Mouse (Mus musculus): ENCODE measurements at regions not wholly inside any gene's neighbourhood (a gene's known extent, or its start where the extent isn't known, plus 50 kb on each side); places are given as distances from the start of the nearest gene placed in this dataset.
A peak's percentile ranks its signal among the peaks of the same experiment; 100 is the strongest.
"Not testable (repeated sequence)": the region's sequence is repeated elsewhere in the genome, so short reads cannot be mapped to it uniquely, and the experiment has no call there.

DNA sequence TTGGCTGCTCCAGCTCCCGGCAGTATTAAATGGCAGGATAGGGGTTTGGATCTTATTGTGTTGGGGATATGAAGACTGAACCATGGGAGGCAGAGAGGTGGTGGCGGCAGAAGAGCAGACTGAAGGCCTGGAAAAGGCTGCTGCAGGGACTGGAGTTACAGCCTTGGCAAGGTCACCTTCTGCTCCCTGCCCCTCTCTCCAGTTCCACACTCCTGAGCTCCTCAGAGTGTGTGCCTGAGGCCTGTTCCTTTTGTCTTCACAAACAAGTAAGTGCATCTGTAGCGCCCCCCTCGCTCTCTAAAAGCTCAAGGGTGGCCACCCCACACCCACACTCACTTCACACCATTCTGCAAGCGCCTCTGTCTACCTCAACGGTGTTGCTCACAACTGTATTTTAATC lies 113.0 kb downstream of the Fam43a start:
- 79% methylated on average over 6 of the region's 6 CpGs for WGBS
- ATAC-seq (ENCODE audit: insufficient read depth, low FRiP score): no peak

DNA sequence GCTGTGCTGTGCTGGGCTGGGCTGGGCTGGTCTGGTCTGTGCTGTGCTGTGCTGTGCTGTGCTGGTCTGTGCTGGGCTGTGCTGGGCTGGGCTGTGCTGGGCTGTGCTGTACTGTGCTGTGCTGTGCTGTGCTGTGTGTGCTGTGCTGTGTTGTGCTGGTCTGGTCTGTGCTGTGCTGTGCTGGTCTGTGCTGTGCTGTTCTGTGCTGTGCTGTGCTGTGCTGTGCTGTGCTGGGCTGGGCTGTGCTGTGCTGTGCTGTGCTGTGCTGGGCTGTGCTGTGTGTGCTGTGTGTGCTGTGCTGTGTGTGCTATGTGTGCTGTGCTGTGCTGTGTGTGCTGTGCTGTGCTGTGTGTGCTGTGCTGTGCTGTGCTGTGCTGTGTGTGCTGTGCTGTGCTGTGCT lies 118.1 kb downstream of the Fam43a start:
- H3K9ac ChIP-seq (ENCODE audit: low read length); H3K27me3 ChIP-seq (ENCODE audit: control insufficient read depth, insufficient read depth, low read length); ATAC-seq (ENCODE audit: insufficient read depth, low FRiP score); H3K27ac ChIP-seq (ENCODE audit: low read length); H3K4me2 ChIP-seq (ENCODE audit: low read depth, low read length); H3K36me3 ChIP-seq (ENCODE audit: control insufficient read depth, insufficient read depth, low read length); H3K4me1 ChIP-seq (ENCODE audit: control insufficient read depth, insufficient read depth, low read length); H3K9me3 ChIP-seq (replicated peaks; ENCODE audit: control insufficient read depth, low read length); H3K4me3 ChIP-seq (replicated peaks; ENCODE audit: low read length): not testable (repeated sequence)

More for the DNA sequence above, 113.0 kb downstream of the Fam43a start:
- no peaks in the 10 kb centered on the region for H3K27me3 ChIP-seq (ENCODE audit: control insufficient read depth, insufficient read depth, low read length)
- H3K9ac ChIP-seq (ENCODE audit: low read length): no peak overlapping the region
- no peaks in the 10 kb centered on the region for H3K4me1 ChIP-seq (ENCODE audit: control insufficient read depth, insufficient read depth, low read length)
- H3K27ac ChIP-seq (ENCODE audit: low read length): no peak overlapping the region
- H3K36me3 ChIP-seq (ENCODE audit: control insufficient read depth, insufficient read depth, low read length): no peaks in the 10 kb centered on the region
- H3K4me3 ChIP-seq (replicated peaks; ENCODE audit: low read length): no peak overlapping the region
- H3K4me2 ChIP-seq (ENCODE audit: low read depth, low read length): no peak overlapping the region
- no peaks in the 10 kb centered on the region for H3K9me3 ChIP-seq (replicated peaks; ENCODE audit: control insufficient read depth, low read length)

DNA sequence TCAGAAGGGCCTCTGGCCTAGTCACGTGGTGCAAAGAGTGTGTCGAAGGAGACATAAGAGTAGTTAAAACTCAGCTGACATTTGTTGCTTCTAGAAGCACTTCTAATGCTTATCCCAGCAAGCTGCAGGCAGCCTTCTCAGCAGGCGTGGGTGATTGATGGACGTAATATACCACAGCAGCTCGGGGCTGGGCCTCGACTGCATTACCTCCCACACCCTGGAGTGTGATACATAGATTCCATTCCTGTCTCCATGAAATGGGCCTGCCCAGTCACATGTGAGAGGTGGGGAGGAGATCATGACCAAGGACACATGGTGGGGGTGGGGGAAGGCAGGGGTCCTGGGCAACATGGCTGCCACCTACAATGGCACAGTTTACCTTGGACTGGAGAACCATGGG lies 121.3 kb downstream of the Fam43a start:
- Histone ChIP-seq H3K9ac (ENCODE audit: low read length) (no peak overlapping the region), H3K9me3 (replicated peaks; ENCODE audit: control insufficient read depth, low read length) (no peaks in the 10 kb centered on the region), H3K27ac (ENCODE audit: low read length) (no peak overlapping the region), H3K4me2 (ENCODE audit: low read depth, low read length) (no peak overlapping the region), H3K4me3 (replicated peaks; ENCODE audit: low read length) (no peak overlapping the region), H3K36me3 (ENCODE audit: control insufficient read depth, insufficient read depth, low read length) (no peaks in the 10 kb centered on the region), H3K27me3 (ENCODE audit: control insufficient read depth, insufficient read depth, low read length) (no peaks in the 10 kb centered on the region), H3K4me1 (ENCODE audit: control insufficient read depth, insufficient read depth, low read length) (no peaks in the 10 kb centered on the region)
- 28% methylated on average over 6 of the region's 6 CpGs for WGBS
- ATAC-seq (ENCODE audit: insufficient read depth, low FRiP score): peak; percentile 33; the same call in 1 of the 2 replicates

DNA sequence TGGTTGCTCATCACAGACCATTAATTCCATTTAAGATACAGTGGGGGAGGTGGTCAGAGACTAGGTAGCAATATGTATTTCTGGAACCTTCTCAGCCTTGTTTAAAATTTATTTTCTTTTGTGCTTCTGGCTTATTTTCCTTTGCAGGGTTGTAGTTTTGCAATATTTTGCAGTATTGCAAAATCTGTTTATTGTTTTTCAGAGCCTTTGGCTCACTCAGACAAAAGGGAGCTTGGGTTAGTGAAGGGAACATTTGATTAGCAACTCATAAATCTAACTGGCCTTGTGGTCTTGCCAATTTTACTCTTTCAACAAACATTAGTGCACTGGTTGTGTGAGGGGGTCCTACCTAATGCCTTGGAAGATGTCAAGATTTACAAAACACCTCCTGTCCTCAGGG lies 121.7 kb downstream of the Fam43a start:
- H3K27ac ChIP-seq (ENCODE audit: low read length): no peak overlapping the region
- no peak overlapping the region for H3K9ac ChIP-seq (ENCODE audit: low read length)
- no peak overlapping the region for H3K4me3 ChIP-seq (replicated peaks; ENCODE audit: low read length)
- no peaks in the 10 kb centered on the region for H3K4me1 ChIP-seq (ENCODE audit: control insufficient read depth, insufficient read depth, low read length)
- no peaks in the 10 kb centered on the region for H3K9me3 ChIP-seq (replicated peaks; ENCODE audit: control insufficient read depth, low read length)
- no peak overlapping the region for H3K4me2 ChIP-seq (ENCODE audit: low read depth, low read length)
- no peaks in the 10 kb centered on the region for H3K27me3 ChIP-seq (ENCODE audit: control insufficient read depth, insufficient read depth, low read length)
- H3K36me3 ChIP-seq (ENCODE audit: control insufficient read depth, insufficient read depth, low read length): no peaks in the 10 kb centered on the region
- no peak for ATAC-seq (ENCODE audit: insufficient read depth, low FRiP score)

DNA sequence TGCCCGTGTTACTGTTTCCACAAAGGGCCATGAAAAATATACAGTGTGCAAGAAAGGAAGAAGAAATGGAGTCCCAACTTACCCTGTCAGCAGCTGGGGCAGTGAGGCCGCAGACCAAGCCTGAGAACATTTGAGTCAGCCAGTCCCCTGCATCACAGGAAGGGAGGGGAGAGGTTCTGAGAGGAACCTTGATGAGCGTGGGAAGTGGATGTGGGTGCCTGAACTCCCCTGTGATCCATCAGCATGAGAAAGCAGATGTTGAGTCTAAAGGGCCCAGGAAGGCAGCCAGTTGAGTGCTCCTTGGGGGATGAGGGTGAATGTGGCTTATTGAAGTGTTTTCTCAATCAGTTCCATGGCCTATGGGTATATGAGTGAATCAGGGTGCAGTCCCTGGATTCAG lies 122.8 kb downstream of the Fam43a start:
- no peak overlapping the region for H3K4me2 ChIP-seq (ENCODE audit: low read depth, low read length)
- H3K27me3 ChIP-seq (ENCODE audit: control insufficient read depth, insufficient read depth, low read length): no peaks in the 10 kb centered on the region
- WGBS: 77% methylated on average over 3 of the region's 3 CpGs
- no peak overlapping the region for H3K9ac ChIP-seq (ENCODE audit: low read length)
- H3K4me3 ChIP-seq (replicated peaks; ENCODE audit: low read length): no peak overlapping the region
- H3K9me3 ChIP-seq (replicated peaks; ENCODE audit: control insufficient read depth, low read length): no peaks in the 10 kb centered on the region
- no peak overlapping the region for H3K27ac ChIP-seq (ENCODE audit: low read length)
- no peaks in the 10 kb centered on the region for H3K4me1 ChIP-seq (ENCODE audit: control insufficient read depth, insufficient read depth, low read length)
- ATAC-seq (ENCODE audit: insufficient read depth, low FRiP score): no peak
- no peaks in the 10 kb centered on the region for H3K36me3 ChIP-seq (ENCODE audit: control insufficient read depth, insufficient read depth, low read length)

DNA sequence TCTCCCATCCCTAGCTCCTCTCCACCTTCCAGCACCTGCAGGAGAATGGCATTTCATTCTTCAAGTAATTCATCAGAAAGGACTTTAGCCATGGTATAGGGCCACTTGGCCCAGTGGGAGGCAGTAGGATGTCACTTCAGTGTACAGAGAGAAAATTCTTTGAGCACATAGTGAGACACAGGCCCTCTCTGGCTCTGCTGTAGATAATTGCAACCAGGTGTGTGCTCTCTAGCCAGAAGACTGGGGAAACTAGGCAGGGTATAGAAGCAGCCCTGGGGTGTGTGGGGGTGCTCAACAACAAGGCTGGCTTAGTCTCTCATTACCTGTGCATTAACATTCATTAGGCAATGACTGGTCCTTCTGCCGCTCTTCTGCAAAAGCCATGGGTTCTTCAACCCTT lies 125.1 kb downstream of the Fam43a start:
- Histone ChIP-seq H3K9me3 (replicated peaks; ENCODE audit: control insufficient read depth, low read length) (no peaks in the 10 kb centered on the region), H3K4me3 (replicated peaks; ENCODE audit: low read length) (no peak overlapping the region), H3K4me2 (ENCODE audit: low read depth, low read length) (no peak overlapping the region), H3K9ac (ENCODE audit: low read length) (no peak overlapping the region), H3K36me3 (ENCODE audit: control insufficient read depth, insufficient read depth, low read length) (no peaks in the 10 kb centered on the region), H3K27me3 (ENCODE audit: control insufficient read depth, insufficient read depth, low read length) (no peaks in the 10 kb centered on the region), H3K4me1 (ENCODE audit: control insufficient read depth, insufficient read depth, low read length) (no peaks in the 10 kb centered on the region), H3K27ac (ENCODE audit: low read length) (no peak overlapping the region)
- WGBS: 96% methylated on average over 1 of the region's 1 CpGs
- ATAC-seq (ENCODE audit: insufficient read depth, low FRiP score): no peak

DNA sequence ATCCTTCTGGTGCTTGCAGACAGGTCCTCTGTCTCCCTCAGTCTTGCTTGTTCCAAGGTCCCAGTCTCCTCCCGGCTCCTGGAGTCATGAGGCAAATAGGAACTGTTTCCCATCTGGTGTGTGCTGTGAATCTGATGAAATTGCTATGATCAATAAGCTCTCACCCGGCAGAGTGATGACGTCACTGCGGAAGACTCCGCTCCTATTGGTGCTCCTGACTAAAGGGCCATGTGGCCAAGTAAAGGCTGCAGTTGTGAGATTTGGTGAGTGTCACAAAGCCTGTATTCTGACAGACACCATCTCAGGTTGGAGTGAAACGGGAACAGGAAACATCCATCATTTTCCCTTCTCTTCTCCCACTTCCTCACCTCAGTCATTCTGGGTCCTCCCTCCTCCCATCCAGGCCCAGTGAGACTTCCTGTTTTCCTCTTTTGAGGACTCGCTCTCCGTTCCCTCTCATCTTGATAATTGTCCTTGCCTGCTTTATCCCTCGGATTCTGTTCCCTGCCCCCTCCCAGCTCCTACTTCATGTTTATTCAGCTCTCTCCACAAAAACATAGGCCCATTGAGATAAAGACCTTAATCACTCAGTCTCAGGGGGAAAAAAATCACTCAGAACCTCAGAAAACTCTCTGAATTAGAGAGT lies 133.4 kb downstream of the Fam43a start:
- Histone ChIP-seq H3K36me3 (ENCODE audit: control insufficient read depth, insufficient read depth, low read length) (no peaks in the 10 kb centered on the region), H3K4me2 (ENCODE audit: low read depth, low read length) (no peak overlapping the region), H3K4me1 (ENCODE audit: control insufficient read depth, insufficient read depth, low read length) (peaks cover 12% of the 10 kb centered on the region), H3K27me3 (ENCODE audit: control insufficient read depth, insufficient read depth, low read length) (no peaks in the 10 kb centered on the region), H3K9ac (ENCODE audit: low read length) (no peak overlapping the region), H3K27ac (ENCODE audit: low read length) (no peak overlapping the region), H3K9me3 (replicated peaks; ENCODE audit: control insufficient read depth, low read length) (no peaks in the 10 kb centered on the region), H3K4me3 (replicated peaks; ENCODE audit: low read length) (no peak overlapping the region)
- WGBS: 50% methylated on average over 9 of the region's 9 CpGs
- no peak for ATAC-seq (ENCODE audit: insufficient read depth, low FRiP score)

DNA sequence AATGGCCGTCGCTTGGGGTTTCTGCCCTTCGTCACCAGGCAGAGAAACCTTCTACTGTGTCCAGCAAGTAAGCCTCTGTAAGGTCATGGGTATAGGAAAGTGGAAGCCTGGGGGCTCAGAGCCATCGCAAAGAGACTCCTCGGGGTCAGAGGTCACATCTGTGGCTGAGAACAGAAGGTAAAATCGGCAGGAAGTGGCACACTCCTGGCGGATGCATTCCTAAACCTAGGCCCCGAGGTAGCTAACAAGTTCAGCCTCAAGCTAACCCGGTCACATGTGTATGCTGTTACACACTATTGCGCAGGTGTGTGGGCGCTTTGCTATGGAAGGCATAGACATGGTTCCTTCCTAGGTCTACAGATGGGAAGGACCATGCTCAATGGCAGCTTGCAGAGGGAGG lies 134.0 kb downstream of the Fam43a start:
- no peaks in the 10 kb centered on the region for H3K9me3 ChIP-seq (replicated peaks; ENCODE audit: control insufficient read depth, low read length)
- WGBS: 66% methylated on average over 11 of the region's 11 CpGs
- no peaks in the 10 kb centered on the region for H3K27me3 ChIP-seq (ENCODE audit: control insufficient read depth, insufficient read depth, low read length)
- H3K4me2 ChIP-seq (ENCODE audit: low read depth, low read length): no peak overlapping the region
- no peak for ATAC-seq (ENCODE audit: insufficient read depth, low FRiP score)
- no peaks in the 10 kb centered on the region for H3K36me3 ChIP-seq (ENCODE audit: control insufficient read depth, insufficient read depth, low read length)
- H3K27ac ChIP-seq (ENCODE audit: low read length): no peak overlapping the region
- H3K4me3 ChIP-seq (replicated peaks; ENCODE audit: low read length): no peak overlapping the region
- no peak overlapping the region for H3K9ac ChIP-seq (ENCODE audit: low read length)
- H3K4me1 ChIP-seq (ENCODE audit: control insufficient read depth, insufficient read depth, low read length): peaks cover 12% of the 10 kb centered on the region

DNA sequence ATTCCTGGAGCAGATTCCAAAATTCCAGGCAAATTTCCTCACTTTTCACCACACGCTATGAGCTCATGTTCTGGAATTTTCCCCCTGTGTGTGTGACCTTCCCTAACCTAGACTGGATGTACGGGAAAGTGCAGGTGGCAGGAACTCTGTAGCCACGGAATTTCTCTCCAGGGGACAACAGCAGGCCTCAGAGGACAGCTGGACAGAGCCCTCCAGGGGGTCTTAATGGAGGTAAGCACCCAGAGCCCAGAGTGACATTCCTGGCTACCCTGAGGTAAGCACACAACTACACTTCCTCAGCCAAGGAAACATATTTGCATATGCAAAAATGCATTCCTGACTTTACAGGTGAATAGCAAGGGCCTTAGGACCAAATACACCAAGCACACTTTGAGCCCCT lies 135.8 kb downstream of the Fam43a start:
- no peak for ATAC-seq (ENCODE audit: insufficient read depth, low FRiP score)
- no peaks in the 10 kb centered on the region for H3K36me3 ChIP-seq (ENCODE audit: control insufficient read depth, insufficient read depth, low read length)
- 50% methylated on average over 3 of the region's 3 CpGs for WGBS

DNA sequence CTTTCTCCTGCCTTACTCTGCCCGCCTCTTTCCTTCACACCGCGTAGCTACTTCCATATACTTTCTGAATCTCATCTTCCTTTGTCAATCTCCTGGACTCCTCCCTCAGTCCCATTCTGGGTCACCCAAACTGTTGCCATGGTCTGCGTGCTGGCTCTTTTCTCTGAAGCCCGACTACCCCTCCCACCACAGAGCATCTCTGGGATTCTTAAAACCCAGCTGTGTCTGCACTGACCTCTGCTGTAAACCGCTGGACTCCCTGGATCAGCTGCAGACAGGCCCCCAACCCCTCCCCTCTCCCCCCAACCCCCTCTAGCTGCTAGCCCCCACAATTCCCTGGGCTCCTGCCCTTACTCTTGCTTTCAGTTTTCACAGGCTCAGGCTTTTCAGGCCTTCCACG lies 136.4 kb downstream of the Fam43a start:
- H3K9me3 ChIP-seq (replicated peaks; ENCODE audit: control insufficient read depth, low read length): no peaks in the 10 kb centered on the region
- no peaks in the 10 kb centered on the region for H3K36me3 ChIP-seq (ENCODE audit: control insufficient read depth, insufficient read depth, low read length)
- H3K9ac ChIP-seq (ENCODE audit: low read length): no peak overlapping the region
- H3K27ac ChIP-seq (ENCODE audit: low read length): no peak overlapping the region
- ATAC-seq (ENCODE audit: insufficient read depth, low FRiP score): peak; percentile 64; the same call in 1 of the 2 replicates
- H3K4me3 ChIP-seq (replicated peaks; ENCODE audit: low read length): no peak overlapping the region
- no peak overlapping the region for H3K4me2 ChIP-seq (ENCODE audit: low read depth, low read length)
- 32% methylated on average over 7 of the region's 7 CpGs for WGBS
- H3K4me1 ChIP-seq (ENCODE audit: control insufficient read depth, insufficient read depth, low read length): peaks cover 12% of the 10 kb centered on the region
- no peaks in the 10 kb centered on the region for H3K27me3 ChIP-seq (ENCODE audit: control insufficient read depth, insufficient read depth, low read length)

More for the DNA sequence above, 135.8 kb downstream of the Fam43a start:
- no peaks in the 10 kb centered on the region for H3K27me3 ChIP-seq (ENCODE audit: control insufficient read depth, insufficient read depth, low read length)
- H3K9ac ChIP-seq (ENCODE audit: low read length): no peak overlapping the region
- H3K9me3 ChIP-seq (replicated peaks; ENCODE audit: control insufficient read depth, low read length): no peaks in the 10 kb centered on the region
- H3K27ac ChIP-seq (ENCODE audit: low read length): no peak overlapping the region
- no peak overlapping the region for H3K4me3 ChIP-seq (replicated peaks; ENCODE audit: low read length)
- H3K4me1 ChIP-seq (ENCODE audit: control insufficient read depth, insufficient read depth, low read length): peaks cover 12% of the 10 kb centered on the region
- H3K4me2 ChIP-seq (ENCODE audit: low read depth, low read length): no peak overlapping the region

Data from stomach, embryonic 16.5 days (tissue).